Comparison of ENCODE assay signal across 24 mouse cellular contexts in the genomic region with DNA sequence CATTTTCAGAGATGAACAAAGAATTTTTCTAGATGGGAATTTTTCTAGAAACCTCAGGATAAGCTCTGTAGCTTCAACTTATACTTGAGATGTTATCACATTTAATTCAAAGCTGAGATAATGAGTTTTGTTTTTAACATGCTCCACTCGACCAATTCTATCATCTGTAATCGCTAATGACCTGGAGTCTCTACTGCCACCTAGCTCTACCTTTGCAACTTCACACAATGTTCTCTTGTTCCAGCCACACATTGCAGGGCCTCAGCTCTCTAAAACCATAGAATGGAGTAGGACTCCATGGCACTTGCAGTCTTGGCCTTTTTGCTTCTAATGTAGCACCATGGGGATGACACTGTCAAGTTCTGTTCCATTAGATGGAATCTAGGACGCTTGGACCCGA. TPM values are rescaled to one million over a fixed set of nuclear protein-coding genes. Genes with fewer than 3 reads are reported as not detected.
DNase-seq lines count a peak whose midpoint lies in the region; ATAC-seq and TF ChIP-seq lines count a peak whose summit lies in the region.
"Had no signal": no experiment of that assay in that cellular context is flagged by ENCODE, and none has a peak within 500 bp of the region (broad histone marks: within the 10 kb centered on the region; RNA-seq: fewer than 3 reads in every experiment).

No protein-coding gene starts in this region.

- no peaks in the 10 kb centered on the region for H3K9me3 ChIP-seq in stomach, postnatal 0 days (ENCODE audit: control insufficient read depth, low read length)
- H3K9me3 ChIP-seq: embryonic facial prominence, embryonic 12.5 days; hindbrain, embryonic 13.5 days; limb, embryonic 15.5 days; neural tube, embryonic 13.5 days had no signal

- no peak overlapping the region for H3K4me2 ChIP-seq in stomach, postnatal 0 days (replicated peaks; ENCODE audit: low read depth)
- H3K4me2 ChIP-seq: embryonic facial prominence, embryonic 12.5 days; hindbrain, embryonic 13.5 days; limb, embryonic 15.5 days; midbrain, embryonic 11.5 days; neural tube, embryonic 13.5 days had no signal

- peak; percentile 72 for ATAC-seq in CD4-positive, CD25-positive, alpha-beta regulatory T cell, adult 4 months
- ATAC-seq in inflammation-experienced regulatory T-cells, adult 6 months, result peak; percentile 72
- ATAC-seq in stomach, postnatal 0 days (ENCODE audit: low FRiP score, low TSS enrichment), result no peak
- ATAC-seq: forebrain, embryonic 14.5 days; intestine, embryonic 16.5 days had no signal

- H3K27ac ChIP-seq in layer of hippocampus, adult 2 months, result no peak overlapping the region
- H3K27ac ChIP-seq in stomach, postnatal 0 days (replicated peaks), result no peak overlapping the region
- H3K27ac ChIP-seq: embryonic facial prominence, embryonic 12.5 days; hindbrain, embryonic 13.5 days; limb, embryonic 15.5 days; neural tube, embryonic 13.5 days had no signal

- H3K36me3 ChIP-seq in stomach, postnatal 0 days (ENCODE audit: control insufficient read depth, insufficient read depth, low read length), result no peaks in the 10 kb centered on the region
- H3K36me3 ChIP-seq: embryonic facial prominence, embryonic 12.5 days; hindbrain, embryonic 13.5 days; limb, embryonic 15.5 days; neural tube, embryonic 13.5 days had no signal

- no peaks in the 10 kb centered on the region for H3K4me1 ChIP-seq in stomach, postnatal 0 days (replicated peaks; ENCODE audit: control insufficient read depth, insufficient read depth)
- H3K4me1 ChIP-seq: embryonic facial prominence, embryonic 12.5 days; hindbrain, embryonic 13.5 days; limb, embryonic 15.5 days; neural tube, embryonic 13.5 days had no signal

- peak; percentile 30; the same call in 1 of the 2 replicates for TF ChIP-seq CTCF in layer of hippocampus, adult 2 months (conservative IDR thresholded peaks at IDR 0.05)
- TF ChIP-seq CTCF in stomach, postnatal 0 days (IDR thresholded peaks at IDR 0.05; ENCODE audit: low read depth), result peak; percentile 54

- no peak overlapping the region for H3K9ac ChIP-seq in stomach, postnatal 0 days (ENCODE audit: low read length)
- H3K9ac ChIP-seq: embryonic facial prominence, embryonic 12.5 days; hindbrain, embryonic 13.5 days; limb, embryonic 15.5 days; neural tube, embryonic 13.5 days had no signal

- no peak for TF ChIP-seq EP300 in stomach, postnatal 0 days (optimal IDR thresholded peaks at IDR 0.05)

- H3K4me3 ChIP-seq in layer of hippocampus, adult 2 months, result no peak overlapping the region
- H3K4me3 ChIP-seq in stomach, postnatal 0 days (ENCODE audit: low read depth, low read length), result no peak overlapping the region
- H3K4me3 ChIP-seq: embryonic facial prominence, embryonic 12.5 days; erythroblast, embryonic 14.5 days; hindbrain, embryonic 13.5 days; limb, embryonic 15.5 days; neural tube, embryonic 13.5 days had no signal

- WGBS in stomach, postnatal 0 days, result 61% methylated on average over 4 of the region's 4 CpGs

- no peaks in the 10 kb centered on the region for H3K27me3 ChIP-seq in stomach, postnatal 0 days (ENCODE audit: control insufficient read depth, insufficient read depth, low read length)
- H3K27me3 ChIP-seq: embryonic facial prominence, embryonic 12.5 days; hindbrain, embryonic 13.5 days; limb, embryonic 15.5 days; neural tube, embryonic 13.5 days had no signal

- no peak for DNase-seq in layer of hippocampus, adult 2 months (ENCODE audit: low spot score in 2 of 2)
- no peak for DNase-seq in layer of hippocampus, adult 9-11 months
- no peak for DNase-seq in stomach, postnatal 0 days (ENCODE audit: low spot score)
- no peak for DNase-seq in adrenal gland, adult 8-10 months
- no peak for DNase-seq in adrenal gland, postnatal 4 days (ENCODE audit: low spot score in 2 of 2)
- DNase-seq: adrenal gland, adult 2 months; cerebellum, adult 9-10 months; gastrocnemius, postnatal 36 days; heart, postnatal 14 days; kidney, postnatal 10 days; lung, postnatal 36 days; spleen, adult 18-20 months; thymus, adult 18-20 months had no signal

RNA-seq across cellular contexts. Expression of a gene that starts 55.7 kb away (rescaled TPM):
- total RNA-seq in layer of hippocampus, adult 2 months (2021), result 10 to 100 TPM; 17.6 to 27.2 TPM
- 1 to 10 TPM in 1 of 2 experiments, under 1 TPM in 1; 0.58 to 1.3 TPM for polyA plus RNA-seq in CD4-positive, CD25-positive, alpha-beta regulatory T cell, adult 4 months (2017; shearing (Covaris generic))
- polyA plus RNA-seq in inflammation-experienced regulatory T-cells, adult 6 months (2017; shearing (Covaris generic)), result 1 to 10 TPM; 1.1 to 1.4 (median 1.3) TPM
- 1.4 and 2.7 TPM in 2 replicates for polyA plus RNA-seq in stomach, postnatal 0 days (2015; fragmentation: Nextera tagmentation; extraction: Ambion mirVana)
- total RNA-seq in adrenal gland, adult 8-10 months (2022), result 1 to 10 TPM in 3 of 4 experiments, under 1 TPM in 1; 0.45 to 2.8 (median 1.4) TPM
- 10 to 100 TPM; 10.5 to 13.4 TPM for total RNA-seq in adrenal gland, postnatal 4 days (2021)
- total RNA-seq: common myeloid progenitor, adult 5-6 weeks had no signal
- polyA plus RNA-seq: erythroblast, embryonic 14.5 days had no signal
